Mouse (Mus musculus) heart, postnatal 25 days (tissue): ENCODE results near the gene Rc3h2. TPM values are rescaled to one million over a fixed set of nuclear protein-coding genes. Genes with fewer than 3 reads are reported as not detected.

Experiments used
- DNase-seq: peaks from one replicate; pipeline ENCODE4 v3.0.0; 2022; ENCODE audit warnings: low spot score
- intact Hi-C: fragments of 180-260 bp; cut with DNase I; formaldehyde crosslinking; loops from one replicate; pipeline ENCODE4 v1.15.1; 2025
- total RNA-seq, 2 experiments: library from RNA; stranded (reverse); gene quantifications; 2 replicates each; pipeline ENCODE4 v1.2.3; 2021

Gene Rc3h2
- 10 to 100 TPM; 34.7 to 34.8 TPM for total RNA-seq

- intact Hi-C loops = no loop called here
- peak; percentile 92 for DNase-seq
Measured at GRCm38 (mm10) chr2:37422306-37423304, at the start of gene Rc3h2. TSS of gene Rc3h2 (minus strand) at chr2:37422903.

GRCm38 (mm10) chr2:37466266-37466665, 43.6 kb upstream of the Rc3h2 start:
- no peak for DNase-seq
- intact Hi-C loops = no loop called here

GRCm38 (mm10) chr2:37460707-37461106, 38.0 kb upstream of the Rc3h2 start:
- intact Hi-C loops = no loop called here
- DNase-seq = no peak

- intact Hi-C loops = no loop called here
- no peak for DNase-seq
Measured at GRCm38 (mm10) chr2:37452376-37452760, 29.7 kb upstream of the Rc3h2 start.

- intact Hi-C loops = no loop called here
- peak; percentile 90 for DNase-seq
Measured at GRCm38 (mm10) chr2:37451667-37452375, 29.1 kb upstream of the Rc3h2 start.

- DNase-seq = peak; percentile 93
- intact Hi-C loops = no loop called here
Measured at GRCm38 (mm10) chr2:37442611-37443591, 20.2 kb upstream of the Rc3h2 start, which contains the start of the genes Zbtb26, Zbtb6 and Rabgap1. TSS of gene Zbtb26 (minus strand) at chr2:37443135. TSS of gene Zbtb6 (minus strand) at chr2:37443171. TSS of gene Rabgap1 (plus strand) at chr2:37443279.

- intact Hi-C loops = no loop called here
- no peak for DNase-seq
Measured at GRCm38 (mm10) chr2:37431609-37432008, 8.9 kb upstream of the Rc3h2 start.

GRCm38 (mm10) chr2:37430593-37431464, 8.1 kb upstream of the Rc3h2 start:
- DNase-seq = peak; percentile 67
- intact Hi-C loops = no loop called here

- DNase-seq = no peak
- intact Hi-C loops = no loop called here
Measured at GRCm38 (mm10) chr2:37423671-37424070, 968 bp upstream of the Rc3h2 start.

- intact Hi-C loops = no loop called here
- no peak for DNase-seq
Measured at GRCm38 (mm10) chr2:37421903-37422302, 800 bp downstream of the Rc3h2 start.

- no peak for DNase-seq
- intact Hi-C loops = loop anchor here (5.0 kb wide), 1 partner anchor 92 kb away; no protein-coding TSS in a partner anchor
Measured at GRCm38 (mm10) chr2:37395539-37395938, 27.2 kb downstream of the Rc3h2 start.

- intact Hi-C loops = no loop called here
- DNase-seq = no peak
Measured at GRCm38 (mm10) chr2:37382921-37383320, 39.8 kb downstream of the Rc3h2 start.

- no peak for DNase-seq
- intact Hi-C loops = loop anchor here (2.0 kb wide), 1 partner anchor 107 kb away; no protein-coding TSS in a partner anchor
Measured at GRCm38 (mm10) chr2:37380189-37380588, 42.5 kb downstream of the Rc3h2 start.

GRCm38 (mm10) chr2:37376018-37376417, 46.7 kb downstream of the Rc3h2 start:
- intact Hi-C loops = no loop called here

GRCm38 (mm10) chr2:37370651-37371050, 52.1 kb downstream of the Rc3h2 start:
- intact Hi-C loops = no loop called here
- no peak for DNase-seq

More at GRCm38 (mm10) chr2:37376018-37376417, 46.7 kb downstream of the Rc3h2 start:
- no peak for DNase-seq

GRCm38 (mm10) chr2:37359908-37360307, 62.8 kb downstream of the Rc3h2 start:
- intact Hi-C loops = no loop called here
- DNase-seq = no peak

- intact Hi-C loops = no loop called here
Measured at GRCm38 (mm10) chr2:37358633-37359540, 63.8 kb downstream of the Rc3h2 start, which contains the start of gene Pdcl. TSS of gene Pdcl (minus strand) at chr2:37359332.

More at GRCm38 (mm10) chr2:37358633-37359540, 63.8 kb downstream of the Rc3h2 start, which contains the start of gene Pdcl:
- peak; percentile 85 for DNase-seq
